Mouse (Mus musculus) heart, adult 2 months (tissue): ENCODE results near the gene Sowahd.

Experiments
- CTCF ChIP-seq: fragments of 200-600 bp; IDR thresholded peaks from 2 replicates; pipeline ENCODE4 v1.8.1; 2022; ENCODE audit warnings: antibody characterized with exemption, mild to moderate bottlenecking, moderate library complexity
- POLR2A ChIP-seq: fragments of 200-500 bp; IDR thresholded peaks from 2 replicates; pipeline ENCODE4 v1.6.1; 2011; ENCODE audit warnings: mild to moderate bottlenecking, low read depth, low read length, control low read depth; ENCODE audit not compliant: insufficient read depth

DNA sequence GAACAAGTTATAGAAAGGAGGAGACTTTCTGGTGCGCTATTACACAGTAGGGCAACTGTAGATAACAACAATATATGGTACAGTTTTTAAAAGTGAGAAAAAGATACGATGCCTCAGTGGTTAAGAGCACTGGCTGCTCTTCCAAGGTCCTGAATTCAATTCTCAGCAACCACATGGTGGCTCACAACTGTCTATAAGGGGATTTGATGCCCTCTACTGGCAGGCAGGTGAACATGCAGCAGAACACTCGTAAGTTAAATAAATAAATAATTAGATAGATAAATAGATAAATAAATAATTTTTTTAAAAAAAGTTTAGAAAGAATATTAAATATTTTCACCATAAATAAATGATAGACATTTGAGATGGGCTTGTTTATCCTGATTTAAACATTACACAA, 29.6 kb upstream of the Sowahd start:
- TF ChIP-seq CTCF = peak; percentile 66
- TF ChIP-seq POLR2A = no peak
